Mouse (Mus musculus): ENCODE results near the gene Glud1.
"Not testable (repeated sequence)": the region's sequence is repeated elsewhere in the genome, so short reads cannot be mapped to it uniquely, and the experiment has no call there.

Gene Glud1

GRCm38 (mm10) chr14:34353326-34353725, 42.8 kb downstream of the Glud1 start:
- no peak for ATAC-seq (ENCODE audit: low TSS enrichment)

- no peak for ATAC-seq (ENCODE audit: low TSS enrichment)
These were observed 43.9 kb downstream of the Glud1 start for GRCm38 (mm10) chr14:34354456-34354855.

- ATAC-seq (ENCODE audit: low TSS enrichment), result no peak
These were observed 44.8 kb downstream of the Glud1 start, which contains the start of gene Fam25c for GRCm38 (mm10) chr14:34355301-34355700. Fam25c (minus strand) TSS chr14:34355433.

GRCm38 (mm10) chr14:34357671-34358455, 47.3 kb downstream of the Glud1 start:
- peak; percentile 45; the same call in 1 of the 2 replicates for ATAC-seq (ENCODE audit: low TSS enrichment)

GRCm38 (mm10) chr14:34359676-34360244, 49.2 kb downstream of the Glud1 start:
- ATAC-seq (ENCODE audit: low TSS enrichment), result no peak

- ATAC-seq (ENCODE audit: low TSS enrichment), result no peak
These were observed 49.7 kb downstream of the Glud1 start for GRCm38 (mm10) chr14:34360251-34360650.

- ATAC-seq (ENCODE audit: low TSS enrichment), result no peak
These were observed 51.6 kb downstream of the Glud1 start for GRCm38 (mm10) chr14:34362135-34362534.

- ATAC-seq (ENCODE audit: low TSS enrichment), result peak; percentile 84
These were observed 52.4 kb downstream of the Glud1 start for GRCm38 (mm10) chr14:34362726-34363445.

- peak; percentile 92 for ATAC-seq (ENCODE audit: low TSS enrichment)
These were observed 53.1 kb downstream of the Glud1 start for GRCm38 (mm10) chr14:34363490-34364253.

- ATAC-seq (ENCODE audit: low TSS enrichment), result not testable (repeated sequence)
These were observed 54.0 kb downstream of the Glud1 start for GRCm38 (mm10) chr14:34364254-34365146.

GRCm38 (mm10) chr14:34365147-34365507, 54.6 kb downstream of the Glud1 start:
- no peak for ATAC-seq (ENCODE audit: low TSS enrichment)

- no peak for ATAC-seq (ENCODE audit: low TSS enrichment)
These were observed 59.7 kb downstream of the Glud1 start for GRCm38 (mm10) chr14:34370203-34370602.

GRCm38 (mm10) chr14:34370921-34371320, 60.4 kb downstream of the Glud1 start:
- ATAC-seq (ENCODE audit: low TSS enrichment), result no peak

GRCm38 (mm10) chr14:34371763-34372162, 61.2 kb downstream of the Glud1 start:
- no peak for ATAC-seq (ENCODE audit: low TSS enrichment)

- no peak for ATAC-seq (ENCODE audit: low TSS enrichment)
These were observed 62.1 kb downstream of the Glud1 start for GRCm38 (mm10) chr14:34372646-34373045.

GRCm38 (mm10) chr14:34373581-34373980, 63.1 kb downstream of the Glud1 start:
- ATAC-seq (ENCODE audit: low TSS enrichment), result no peak

- no peak for ATAC-seq (ENCODE audit: low TSS enrichment)
These were observed 64.0 kb downstream of the Glud1 start, which contains the start of gene Sncg for GRCm38 (mm10) chr14:34374577-34374976. Sncg (minus strand) TSS chr14:34374789.

GRCm38 (mm10) chr14:34375415-34375904, 64.9 kb downstream of the Glud1 start, which contains the start of gene Mmrn2:
Mmrn2 (plus strand) TSS chr14:34375465.
- no peak for ATAC-seq (ENCODE audit: low TSS enrichment)

- ATAC-seq (ENCODE audit: low TSS enrichment), result no peak
These were observed 65.4 kb downstream of the Glud1 start for GRCm38 (mm10) chr14:34375941-34376340.

- ATAC-seq (ENCODE audit: low TSS enrichment), result no peak
These were observed 66.6 kb downstream of the Glud1 start for GRCm38 (mm10) chr14:34377121-34377520.
